In genomic region chr7:79802037-79802436, GRCm38 (mm10) we compare ENCODE assay signal across 19 mouse cellular contexts. TPM values are rescaled to one million over a fixed set of nuclear protein-coding genes. Genes with fewer than 3 reads are reported as not detected.
"Had no signal": no experiment of that assay in that cellular context is flagged by ENCODE, and none has a peak within 500 bp of the region (broad histone marks: within the 10 kb centered on the region; RNA-seq: fewer than 3 reads in every experiment).

No protein-coding gene starts in this region.

- H3K9ac ChIP-seq: neural tube, embryonic 15.5 days; stomach, embryonic 15.5 days had no signal

- H3K4me2 ChIP-seq: neural tube, embryonic 15.5 days; stomach, embryonic 15.5 days had no signal

- H3K27ac ChIP-seq: neural tube, embryonic 15.5 days; stomach, embryonic 15.5 days; stomach, postnatal 0 days had no signal

- H3K9me3 ChIP-seq: neural tube, embryonic 15.5 days; stomach, embryonic 15.5 days had no signal

- H3K36me3 ChIP-seq: neural tube, embryonic 15.5 days; stomach, embryonic 15.5 days had no signal

- H3K4me3 ChIP-seq: neural tube, embryonic 15.5 days; stomach, embryonic 15.5 days had no signal

- H3K27me3 ChIP-seq: stomach, embryonic 15.5 days had no signal

- H3K4me1 ChIP-seq: neural tube, embryonic 15.5 days; stomach, embryonic 15.5 days had no signal

- DNase-seq: retina, postnatal 1 day; right cerebral cortex, adult 18-20 months; right cerebral cortex, postnatal 14 days; right cerebral cortex, postnatal 25 days; right cerebral cortex, postnatal 4 days; spleen, adult 18-20 months; thymus, adult 18-20 months; thymus, adult 2 months; thymus, postnatal 14 days; thymus, postnatal 25 days; thymus, postnatal 36 days; thymus, postnatal 4 days had no signal

RNA-seq across cellular contexts. Expression of gene Mesp1, which starts 8.4 kb away (rescaled TPM):
- polyA plus RNA-seq: neural tube, embryonic 14.5 days; neural tube, embryonic 15.5 days; spleen, adult 2 months; stomach, embryonic 14.5 days; stomach, embryonic 16.5 days; stomach, postnatal 0 days had no signal

RNA-seq across cellular contexts. Expression of gene Wdr93, which starts 59.1 kb away (rescaled TPM):
- polyA plus RNA-seq: spleen, adult 2 months had no signal
